Mouse (Mus musculus): ENCODE measurements at regions not wholly inside any gene's neighbourhood (a gene's known extent, or its start where the extent isn't known, plus 50 kb on each side); places are given as distances from the start of the nearest gene placed in this dataset.
"Not testable (repeated sequence)": the region's sequence is repeated elsewhere in the genome, so short reads cannot be mapped to it uniquely, and the experiment has no call there.

DNA sequence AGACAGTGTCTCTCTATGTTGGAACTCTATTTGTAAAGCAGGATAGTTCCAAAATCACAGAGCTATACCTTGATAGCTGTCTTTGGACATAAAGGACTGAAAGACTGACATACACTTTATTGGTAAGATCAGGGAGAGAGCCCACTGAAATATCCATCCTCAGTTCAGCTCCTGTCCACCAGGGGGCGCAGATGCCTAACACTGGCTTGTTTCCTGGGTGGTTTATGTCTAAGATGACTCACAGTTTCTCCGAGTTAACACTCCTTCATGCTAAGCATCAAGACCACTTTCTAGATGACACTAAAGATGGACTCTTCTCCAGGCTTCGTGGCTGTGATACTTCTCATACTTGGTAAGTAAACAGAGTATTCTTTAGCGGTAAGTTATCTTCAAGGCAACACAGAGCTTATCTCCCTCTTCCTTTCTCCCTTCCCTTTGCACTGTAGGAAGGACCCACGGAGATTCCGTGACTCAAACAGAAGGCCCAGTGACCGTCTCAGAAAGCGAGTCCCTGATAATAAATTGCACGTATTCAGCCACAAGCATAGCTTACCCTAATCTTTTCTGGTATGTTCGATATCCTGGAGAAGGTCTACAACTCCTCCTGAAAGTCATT, 737.2 kb downstream of the Dad1 start:
- H3K9me3 ChIP-seq (ENCODE audit: control insufficient read depth, low read length); H3K4me3 ChIP-seq (replicated peaks; ENCODE audit: low read length): not testable (repeated sequence)
- no CpG with 5 or more reads among the region's 10 CpGs for WGBS

DNA sequence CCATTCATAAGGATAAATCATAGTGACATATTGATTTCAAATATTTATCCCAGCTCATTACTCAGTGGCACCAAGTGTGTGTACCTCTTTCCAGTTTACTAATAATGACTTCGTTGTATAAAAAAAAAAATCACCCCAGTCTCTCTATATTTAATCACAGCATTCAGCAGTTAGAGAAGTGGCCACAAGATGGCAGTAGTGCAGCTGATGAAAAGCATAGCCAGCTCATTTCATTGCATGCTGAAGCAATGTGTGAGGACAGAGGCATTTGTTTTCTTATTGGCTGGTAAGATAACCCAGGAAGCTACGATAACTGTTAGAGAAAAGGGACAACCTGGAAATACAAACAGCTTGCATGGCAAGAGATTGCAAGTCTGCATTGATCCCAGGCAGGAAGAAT, 748.5 kb downstream of the Dad1 start:
- H3K4me1 ChIP-seq (replicated peaks; ENCODE audit: control insufficient read depth, insufficient read depth, low read length); H3K27ac ChIP-seq; H3K36me3 ChIP-seq (replicated peaks; ENCODE audit: control insufficient read depth, insufficient read depth); H3K9me3 ChIP-seq (ENCODE audit: control insufficient read depth, low read length); H3K27me3 ChIP-seq (ENCODE audit: control insufficient read depth, insufficient read depth, low read length); H3K4me2 ChIP-seq (replicated peaks); H3K4me3 ChIP-seq (replicated peaks; ENCODE audit: low read length); H3K9ac ChIP-seq: not testable (repeated sequence)
- DNase-seq (ENCODE audit: low spot score) (peak; percentile 84), ATAC-seq (ENCODE audit: low FRiP score) (peak; percentile 66; the same call in 1 of the 2 replicates)
- WGBS: 55% methylated on average over 1 of the region's 2 CpGs

More for the DNA sequence above, 737.2 kb downstream of the Dad1 start:
- H3K4me1 ChIP-seq (replicated peaks; ENCODE audit: control insufficient read depth, insufficient read depth, low read length); H3K4me2 ChIP-seq (replicated peaks); ATAC-seq (ENCODE audit: low FRiP score); H3K27ac ChIP-seq; DNase-seq (ENCODE audit: low spot score); H3K9ac ChIP-seq; H3K27me3 ChIP-seq (ENCODE audit: control insufficient read depth, insufficient read depth, low read length); H3K36me3 ChIP-seq (replicated peaks; ENCODE audit: control insufficient read depth, insufficient read depth): not testable (repeated sequence)

DNA sequence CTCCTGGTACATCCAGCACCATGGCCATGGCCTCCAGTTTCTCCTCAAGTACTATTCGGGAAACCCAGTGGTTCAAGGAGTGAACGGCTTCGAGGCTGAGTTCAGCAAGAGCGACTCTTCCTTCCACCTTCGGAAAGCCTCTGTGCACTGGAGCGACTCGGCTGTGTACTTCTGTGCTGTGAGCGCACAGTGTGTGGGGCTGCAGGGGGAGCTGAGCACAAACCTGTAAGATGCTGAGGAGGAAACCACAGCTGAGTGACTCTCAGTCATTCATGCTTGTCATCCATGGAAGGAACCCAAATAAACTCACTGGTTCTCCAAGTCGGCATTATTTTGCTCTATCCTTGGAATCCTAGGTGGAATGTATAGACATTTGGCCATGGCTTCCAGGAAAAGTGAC, 765.5 kb downstream of the Dad1 start:
- DNase-seq (ENCODE audit: low spot score); H3K9me3 ChIP-seq (ENCODE audit: control insufficient read depth, low read length); H3K27me3 ChIP-seq (ENCODE audit: control insufficient read depth, insufficient read depth, low read length); H3K4me1 ChIP-seq (replicated peaks; ENCODE audit: control insufficient read depth, insufficient read depth, low read length); H3K4me3 ChIP-seq (replicated peaks; ENCODE audit: low read length); H3K9ac ChIP-seq; H3K27ac ChIP-seq; H3K36me3 ChIP-seq (replicated peaks; ENCODE audit: control insufficient read depth, insufficient read depth); ATAC-seq (ENCODE audit: low FRiP score); H3K4me2 ChIP-seq (replicated peaks): not testable (repeated sequence)
- 84% methylated on average over 5 of the region's 9 CpGs for WGBS

GRCm38 (mm10) chr14:53487611-53488010, 766.3 kb downstream of the Dad1 start:
- H3K36me3 ChIP-seq (replicated peaks; ENCODE audit: control insufficient read depth, insufficient read depth); H3K9me3 ChIP-seq (ENCODE audit: control insufficient read depth, low read length); H3K4me2 ChIP-seq (replicated peaks); DNase-seq (ENCODE audit: low spot score); ATAC-seq (ENCODE audit: low FRiP score); H3K9ac ChIP-seq; H3K4me3 ChIP-seq (replicated peaks; ENCODE audit: low read length); H3K27ac ChIP-seq; H3K4me1 ChIP-seq (replicated peaks; ENCODE audit: control insufficient read depth, insufficient read depth, low read length); H3K27me3 ChIP-seq (ENCODE audit: control insufficient read depth, insufficient read depth, low read length): not testable (repeated sequence)
- 34% methylated on average over 5 of the region's 5 CpGs for WGBS

GRCm38 (mm10) chr14:53474170-53474569, 779.7 kb downstream of the Dad1 start:
- H3K27me3 ChIP-seq (ENCODE audit: control insufficient read depth, insufficient read depth, low read length); H3K9me3 ChIP-seq (ENCODE audit: control insufficient read depth, low read length); ATAC-seq (ENCODE audit: low FRiP score); H3K36me3 ChIP-seq (replicated peaks; ENCODE audit: control insufficient read depth, insufficient read depth); H3K4me1 ChIP-seq (replicated peaks; ENCODE audit: control insufficient read depth, insufficient read depth, low read length); H3K4me3 ChIP-seq (replicated peaks; ENCODE audit: low read length); DNase-seq (ENCODE audit: low spot score); H3K4me2 ChIP-seq (replicated peaks); H3K27ac ChIP-seq; H3K9ac ChIP-seq: not testable (repeated sequence)
- 88% methylated on average over 7 of the region's 7 CpGs for WGBS

DNA sequence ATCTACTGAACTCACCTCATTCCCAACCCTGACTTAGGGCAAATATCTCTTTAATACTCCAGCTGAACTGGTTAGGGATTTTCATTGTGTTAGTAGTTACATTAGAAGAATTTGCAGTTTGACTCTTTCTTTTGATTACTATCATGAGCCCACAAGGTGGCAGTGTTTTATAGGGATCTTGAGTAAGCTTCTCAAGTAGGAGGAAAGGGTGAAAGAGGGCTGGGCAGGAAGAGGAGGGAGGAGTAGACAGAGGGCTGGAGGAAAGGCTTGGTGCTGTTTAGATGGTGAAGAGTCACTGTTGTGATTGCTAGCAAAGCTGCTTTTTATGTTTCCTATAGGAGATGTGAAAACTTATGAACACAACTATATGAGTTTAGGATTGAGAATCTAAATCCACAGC, 793.1 kb downstream of the Dad1 start:
- not testable (repeated sequence) for H3K4me2 ChIP-seq (replicated peaks); ATAC-seq (ENCODE audit: low FRiP score); H3K9ac ChIP-seq

DNA sequence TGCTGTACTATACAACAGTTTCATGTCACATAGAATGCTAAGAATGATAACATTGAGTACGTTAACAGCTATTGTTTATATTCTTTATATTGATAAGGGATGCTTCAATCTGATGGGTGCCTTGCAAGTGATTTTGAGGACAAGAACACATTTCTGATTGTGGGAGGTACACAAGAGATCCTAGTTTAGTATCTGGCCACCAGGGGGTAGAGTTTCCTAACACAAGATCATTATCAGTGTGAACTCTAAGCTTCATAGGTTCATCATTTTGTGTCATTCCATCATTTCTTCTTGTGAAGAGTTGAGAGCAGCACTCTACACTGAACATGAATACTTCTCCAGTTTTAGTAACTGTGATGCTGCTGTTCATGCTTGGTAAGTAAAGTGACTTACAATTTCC, 799.9 kb downstream of the Dad1 start:
- no peaks in the 10 kb centered on the region for H3K27me3 ChIP-seq (ENCODE audit: control insufficient read depth, insufficient read depth, low read length)
- H3K9me3 ChIP-seq (ENCODE audit: control insufficient read depth, low read length): no peaks in the 10 kb centered on the region
- no peak overlapping the region for H3K4me3 ChIP-seq (replicated peaks; ENCODE audit: low read length)
- DNase-seq (ENCODE audit: low spot score) (no peak), ATAC-seq (ENCODE audit: low FRiP score) (no peak)
- H3K9ac ChIP-seq: no peak overlapping the region
- H3K4me2 ChIP-seq (replicated peaks): no peak overlapping the region
- no peak overlapping the region for H3K27ac ChIP-seq
- H3K36me3 ChIP-seq (replicated peaks; ENCODE audit: control insufficient read depth, insufficient read depth): no peaks in the 10 kb centered on the region
- no peaks in the 10 kb centered on the region for H3K4me1 ChIP-seq (replicated peaks; ENCODE audit: control insufficient read depth, insufficient read depth, low read length)
- 98% methylated on average over 1 of the region's 1 CpGs for WGBS

More for the DNA sequence above, 793.1 kb downstream of the Dad1 start:
- H3K27me3 ChIP-seq (ENCODE audit: control insufficient read depth, insufficient read depth, low read length); H3K36me3 ChIP-seq (replicated peaks; ENCODE audit: control insufficient read depth, insufficient read depth); H3K4me3 ChIP-seq (replicated peaks; ENCODE audit: low read length); H3K27ac ChIP-seq; H3K9me3 ChIP-seq (ENCODE audit: control insufficient read depth, low read length); H3K4me1 ChIP-seq (replicated peaks; ENCODE audit: control insufficient read depth, insufficient read depth, low read length); DNase-seq (ENCODE audit: low spot score): not testable (repeated sequence)

GRCm38 (mm10) chr14:53439643-53440042, 814.3 kb downstream of the Dad1 start:
- DNase-seq (ENCODE audit: low spot score); H3K9ac ChIP-seq; H3K4me2 ChIP-seq (replicated peaks); H3K27me3 ChIP-seq (ENCODE audit: control insufficient read depth, insufficient read depth, low read length); H3K27ac ChIP-seq; H3K4me1 ChIP-seq (replicated peaks; ENCODE audit: control insufficient read depth, insufficient read depth, low read length); H3K36me3 ChIP-seq (replicated peaks; ENCODE audit: control insufficient read depth, insufficient read depth); H3K9me3 ChIP-seq (ENCODE audit: control insufficient read depth, low read length); ATAC-seq (ENCODE audit: low FRiP score); H3K4me3 ChIP-seq (replicated peaks; ENCODE audit: low read length): not testable (repeated sequence)

DNA sequence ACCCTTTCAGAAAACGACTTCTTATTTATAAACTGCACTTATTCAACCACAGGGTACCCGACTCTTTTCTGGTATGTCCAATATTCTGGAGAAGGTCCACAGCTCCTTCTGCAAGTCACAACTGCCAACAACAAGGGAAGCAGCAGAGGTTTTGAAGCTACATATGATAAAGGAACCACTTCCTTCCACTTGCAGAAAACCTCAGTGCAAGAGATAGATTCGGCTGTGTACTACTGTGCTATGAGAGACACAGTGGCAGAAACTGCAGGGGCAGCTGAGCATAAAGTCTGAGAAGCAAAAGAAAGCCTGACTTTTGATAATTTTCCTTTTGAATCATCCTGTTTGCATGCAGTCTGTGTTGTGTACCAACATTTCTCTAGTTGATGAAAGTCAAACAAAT, 823.8 kb downstream of the Dad1 start:
- H3K9me3 ChIP-seq (ENCODE audit: control insufficient read depth, low read length); ATAC-seq (ENCODE audit: low FRiP score); H3K36me3 ChIP-seq (replicated peaks; ENCODE audit: control insufficient read depth, insufficient read depth); H3K4me2 ChIP-seq (replicated peaks); H3K4me1 ChIP-seq (replicated peaks; ENCODE audit: control insufficient read depth, insufficient read depth, low read length); H3K9ac ChIP-seq; DNase-seq (ENCODE audit: low spot score); H3K27ac ChIP-seq; H3K4me3 ChIP-seq (replicated peaks; ENCODE audit: low read length); H3K27me3 ChIP-seq (ENCODE audit: control insufficient read depth, insufficient read depth, low read length): not testable (repeated sequence)
- 81% methylated on average over 2 of the region's 3 CpGs for WGBS

DNA sequence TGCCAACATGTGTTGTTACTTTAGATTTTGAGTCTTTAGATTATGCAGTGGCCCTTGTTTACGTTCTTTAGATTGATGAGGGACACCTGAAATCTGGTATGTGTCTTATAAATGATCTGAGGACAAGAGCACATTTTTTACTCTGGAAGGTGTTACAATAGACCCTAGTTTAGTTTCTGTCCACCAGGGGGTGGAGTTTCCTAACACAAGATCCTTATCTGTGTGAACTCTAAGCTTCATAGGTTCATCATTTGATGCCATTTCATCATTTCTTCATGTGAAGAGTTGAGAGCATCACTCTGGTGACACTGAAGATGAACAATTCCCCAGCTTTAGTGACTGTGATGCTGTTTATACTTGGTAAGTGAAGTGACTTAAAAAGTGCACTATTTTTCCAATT, 825.5 kb downstream of the Dad1 start:
- 90% methylated on average over 1 of the region's 1 CpGs for WGBS
- not testable (repeated sequence) for ATAC-seq (ENCODE audit: low FRiP score); H3K27ac ChIP-seq; DNase-seq (ENCODE audit: low spot score); H3K9ac ChIP-seq; H3K27me3 ChIP-seq (ENCODE audit: control insufficient read depth, insufficient read depth, low read length); H3K4me2 ChIP-seq (replicated peaks); H3K4me3 ChIP-seq (replicated peaks; ENCODE audit: low read length); H3K4me1 ChIP-seq (replicated peaks; ENCODE audit: control insufficient read depth, insufficient read depth, low read length); H3K36me3 ChIP-seq (replicated peaks; ENCODE audit: control insufficient read depth, insufficient read depth); H3K9me3 ChIP-seq (ENCODE audit: control insufficient read depth, low read length)
